Comparison of ENCODE assay signal across 23 mouse cellular contexts in genomic region chr1:105974023-105974422, GRCm38 (mm10). TPM values are rescaled to one million over a fixed set of nuclear protein-coding genes. Genes with fewer than 3 reads are reported as not detected.
DNase-seq lines count a peak whose midpoint lies in the region; ATAC-seq and TF ChIP-seq lines count a peak whose summit lies in the region.
"Had no signal": no experiment of that assay in that cellular context is flagged by ENCODE, and none has a peak within 500 bp of the region (broad histone marks: within the 10 kb centered on the region; RNA-seq: fewer than 3 reads in every experiment).

No protein-coding gene starts in this region.

- H3K79me2 ChIP-seq in CH12.LX (replicated peaks; ENCODE audit: control insufficient read depth, extremely low read depth, insufficient read depth, poor library complexity, severe bottlenecking) = no peaks in the 10 kb centered on the region

- no peak for TF ChIP-seq POLR2A in CH12.LX (IDR thresholded peaks at IDR 0.05; ENCODE audit: low read depth, low read length)

- no peaks in the 10 kb centered on the region for H3K27me3 ChIP-seq in heart, embryonic 13.5 days (replicated peaks)
- H3K27me3 ChIP-seq in liver, embryonic 11.5 days (replicated peaks; ENCODE audit: control insufficient read depth, insufficient read depth, low read length) = no peaks in the 10 kb centered on the region
- H3K27me3 ChIP-seq in liver, postnatal 0 days (ENCODE audit: insufficient read depth, low read length) = no peaks in the 10 kb centered on the region
- no peaks in the 10 kb centered on the region for H3K27me3 ChIP-seq in CH12.LX (replicated peaks)
- no peaks in the 10 kb centered on the region for H3K27me3 ChIP-seq in liver, embryonic 15.5 days
- H3K27me3 ChIP-seq: embryonic facial prominence, embryonic 13.5 days; hindbrain, embryonic 12.5 days had no signal

- H3K4me2 ChIP-seq in heart, embryonic 13.5 days = peak overlapping the region; percentile 31
- H3K4me2 ChIP-seq in liver, embryonic 11.5 days = no peak overlapping the region
- H3K4me2 ChIP-seq in liver, postnatal 0 days (ENCODE audit: low read depth, low read length) = no peak overlapping the region
- H3K4me2 ChIP-seq in CH12.LX (ENCODE audit: insufficient read depth, low read depth, poor library complexity, severe bottlenecking) = 0 out of 2 replicates have a peak overlapping the region, but pooled peaks have one; percentile 10
- no peak overlapping the region for H3K4me2 ChIP-seq in liver, embryonic 15.5 days
- H3K4me2 ChIP-seq: embryonic facial prominence, embryonic 13.5 days; hindbrain, embryonic 12.5 days had no signal

- DNase-seq in heart, adult 11 months = no peak
- DNase-seq in liver, embryonic 11.5 days (ENCODE audit: low spot score) = no peak
- DNase-seq in liver, postnatal 0 days = no peak
- DNase-seq in CH12.LX (ENCODE audit: extremely low read depth) = peak; percentile 36
- no peak for DNase-seq in right cerebral cortex, postnatal 4 days
- DNase-seq: adrenal gland, postnatal 14 days; cerebellum, adult 11 months; cerebellum, postnatal 10 days; gastrocnemius, postnatal 36 days; kidney, adult 8-10 months; lung, adult 18-20 months; lung, postnatal 14 days; thymus, postnatal 25 days had no signal

- peaks cover 3% of the 10 kb centered on the region; the same call in 1 of the 2 replicates for H3K9me3 ChIP-seq in heart, embryonic 13.5 days
- no peaks in the 10 kb centered on the region for H3K9me3 ChIP-seq in liver, embryonic 11.5 days (ENCODE audit: control insufficient read depth, low read length)
- H3K9me3 ChIP-seq in liver, postnatal 0 days (ENCODE audit: low read length) = no peaks in the 10 kb centered on the region
- H3K9me3 ChIP-seq in CH12.LX (replicated peaks; ENCODE audit: low read length) = no peaks in the 10 kb centered on the region
- no peaks in the 10 kb centered on the region for H3K9me3 ChIP-seq in liver, embryonic 15.5 days (replicated peaks)
- H3K9me3 ChIP-seq: G1E; hindbrain, embryonic 12.5 days; limb, embryonic 10.5 days; midbrain, embryonic 10.5 days had no signal

- peak overlapping the region; percentile 70 for H3K27ac ChIP-seq in heart, embryonic 13.5 days (replicated peaks)
- 0 out of 2 replicates have a peak overlapping the region, but pooled peaks have one; percentile 2 for H3K27ac ChIP-seq in liver, embryonic 11.5 days (ENCODE audit: low read depth, low read length)
- no peak overlapping the region; the same call in 1 of the 2 replicates for H3K27ac ChIP-seq in liver, postnatal 0 days (ENCODE audit: low read depth)
- no peak overlapping the region for H3K27ac ChIP-seq in CH12.LX (ENCODE audit: insufficient read depth, low read depth)
- 0 out of 2 replicates have a peak overlapping the region, but pooled peaks have one; percentile 33 for H3K27ac ChIP-seq in liver, embryonic 15.5 days (replicated peaks)
- H3K27ac ChIP-seq: embryonic facial prominence, embryonic 13.5 days; hindbrain, embryonic 12.5 days; limb, embryonic 10.5 days; midbrain, embryonic 10.5 days had no signal

- H3K9ac ChIP-seq in heart, embryonic 13.5 days = no peak overlapping the region
- H3K9ac ChIP-seq in liver, embryonic 11.5 days (ENCODE audit: low read depth, low read length) = no peak overlapping the region
- no peak overlapping the region for H3K9ac ChIP-seq in liver, postnatal 0 days (replicated peaks)
- H3K9ac ChIP-seq in CH12.LX (ENCODE audit: insufficient read depth, low read depth) = no peak overlapping the region
- no peak overlapping the region for H3K9ac ChIP-seq in liver, embryonic 15.5 days
- H3K9ac ChIP-seq: embryonic facial prominence, embryonic 13.5 days; hindbrain, embryonic 12.5 days had no signal

- peaks cover 36% of the 10 kb centered on the region for H3K4me1 ChIP-seq in heart, embryonic 13.5 days
- H3K4me1 ChIP-seq in liver, embryonic 11.5 days (replicated peaks; ENCODE audit: control insufficient read depth, insufficient read depth, low read length) = no peaks in the 10 kb centered on the region
- H3K4me1 ChIP-seq in liver, postnatal 0 days (ENCODE audit: insufficient read depth) = peaks cover 27% of the 10 kb centered on the region
- H3K4me1 ChIP-seq in CH12.LX (ENCODE audit: control insufficient read depth in 1 of 2, insufficient read depth in 2 of 2) = peaks cover 3 to 28% of the 10 kb centered on the region in 2 experiments; a peak in 2 of 4 replicates
- H3K4me1 ChIP-seq in liver, embryonic 15.5 days (replicated peaks) = peaks cover 12% of the 10 kb centered on the region; the same call in 1 of the 2 replicates
- H3K4me1 ChIP-seq: embryonic facial prominence, embryonic 13.5 days; hindbrain, embryonic 12.5 days; limb, embryonic 10.5 days; midbrain, embryonic 10.5 days had no signal

- no peak for TF ChIP-seq CTCF in liver, postnatal 0 days (IDR thresholded peaks at IDR 0.05; ENCODE audit: low read depth)
- no peak for TF ChIP-seq CTCF in CH12.LX (conservative IDR thresholded peaks at IDR 0.05 in 1 of 2, IDR thresholded peaks at IDR 0.05 in 1 of 2; ENCODE audit: low read depth in 2 of 2, low read length in 2 of 2)

- H3K4me3 ChIP-seq in heart, embryonic 13.5 days = no peak overlapping the region
- no peak overlapping the region for H3K4me3 ChIP-seq in liver, embryonic 11.5 days (ENCODE audit: low read depth, low read length)
- H3K4me3 ChIP-seq in liver, postnatal 0 days (ENCODE audit: low read depth, low read length) = no peak overlapping the region
- no peak overlapping the region for H3K4me3 ChIP-seq in CH12.LX (replicated peaks in 1 of 3; ENCODE audit: low read depth in 2 of 3, low read length in 2 of 3, poor library complexity in 1 of 3)
- no peak overlapping the region for H3K4me3 ChIP-seq in liver, embryonic 15.5 days (replicated peaks)
- H3K4me3 ChIP-seq: embryonic facial prominence, embryonic 13.5 days; hindbrain, embryonic 12.5 days; limb, embryonic 10.5 days; midbrain, embryonic 10.5 days had no signal

- peak; percentile 52; the same call in 1 of the 2 replicates for ATAC-seq in heart, embryonic 13.5 days (ENCODE audit: extremely low read depth, insufficient number of reproducible peaks, low FRiP score, low TSS enrichment)
- ATAC-seq in liver, embryonic 11.5 days (replicated peaks; ENCODE audit: low FRiP score) = peak; percentile 74
- no peak for ATAC-seq in liver, postnatal 0 days
- peak; percentile 51; the same call in 1 of the 2 replicates for ATAC-seq in liver, embryonic 15.5 days (ENCODE audit: insufficient read depth)
- no peak for ATAC-seq in megakaryocyte progenitor cell, adult 5-6 weeks (replicated peaks; ENCODE audit: poor library complexity)
- ATAC-seq: forebrain, embryonic 14.5 days; inflammation-experienced regulatory T-cells, adult 6 months had no signal

- no peak for TF ChIP-seq RAD21 in CH12.LX (IDR thresholded peaks at IDR 0.05; ENCODE audit: low read depth, low read length)

- WGBS in heart, embryonic 13.5 days = 20% methylated on average over 2 of the region's 2 CpGs
- WGBS in liver, embryonic 11.5 days = 49% methylated on average over 2 of the region's 2 CpGs
- 35% methylated on average over 2 of the region's 2 CpGs for WGBS in liver, postnatal 0 days (ENCODE audit: insufficient replicate concordance)
- 49% methylated on average over 2 of the region's 2 CpGs for WGBS in liver, embryonic 15.5 days (ENCODE audit: insufficient replicate concordance)

- TF ChIP-seq EP300 in liver, postnatal 0 days (IDR thresholded peaks at IDR 0.05; ENCODE audit: low read depth) = no peak
- no peak for TF ChIP-seq EP300 in CH12.LX (IDR thresholded peaks at IDR 0.05; ENCODE audit: low read length)

- peaks cover 3% of the 10 kb centered on the region for H3K36me3 ChIP-seq in heart, embryonic 13.5 days
- H3K36me3 ChIP-seq in liver, embryonic 11.5 days (ENCODE audit: control insufficient read depth, insufficient read depth, low read length) = no peaks in the 10 kb centered on the region
- H3K36me3 ChIP-seq in liver, postnatal 0 days (replicated peaks; ENCODE audit: insufficient read depth, low read length) = no peaks in the 10 kb centered on the region
- no peaks in the 10 kb centered on the region for H3K36me3 ChIP-seq in CH12.LX (replicated peaks in 1 of 2; ENCODE audit: control insufficient read depth in 1 of 2, insufficient read depth in 1 of 2, low read length in 1 of 2)
- no peaks in the 10 kb centered on the region for H3K36me3 ChIP-seq in liver, embryonic 15.5 days (replicated peaks)
- H3K36me3 ChIP-seq: embryonic facial prominence, embryonic 13.5 days; G1E; hindbrain, embryonic 12.5 days; limb, embryonic 10.5 days; midbrain, embryonic 10.5 days had no signal

- dilution Hi-C loops in CH12.LX (cut with MboI; ENCODE audit: extremely low pct_ligation_motif_present, extremely low pct_unique_long_range_greater_than_20kb, low sequenced_read_pairs) = no loop called here

- in situ Hi-C loops in CH12.LX (cut with MboI; ENCODE audit: low pct_ligation_motif_present, low pct_unique_long_range_greater_than_20kb, low sequenced_read_pairs) = no loop called here

TF ChIP-seq in CH12.LX, 34 proteins besides CTCF, POLR2A, EP300 and RAD21 (continues in another document):
- no peak for TF ChIP-seq MAZ (IDR thresholded peaks at IDR 0.05; ENCODE audit: low read depth, low read length)
- TF ChIP-seq CHD1 (IDR thresholded peaks at IDR 0.05; ENCODE audit: low read depth, low read length) = no peak
- TF ChIP-seq MXI1 (IDR thresholded peaks at IDR 0.05; ENCODE audit: low read depth, low read length) = no peak
- no peak for TF ChIP-seq MAX (IDR thresholded peaks at IDR 0.05; ENCODE audit: low read length)
- TF ChIP-seq KAT2A (IDR thresholded peaks at IDR 0.05; ENCODE audit: insufficient replicate concordance, low read length) = no peak
- TF ChIP-seq E2F4 (IDR thresholded peaks at IDR 0.05; ENCODE audit: insufficient replicate concordance, low read depth, low read length) = no peak
- no peak for TF ChIP-seq ETS1 (conservative IDR thresholded peaks at IDR 0.05; ENCODE audit: low read depth, low read length)
- TF ChIP-seq ZC3H11A (IDR thresholded peaks at IDR 0.05; ENCODE audit: low read depth, low read length) = no peak
- TF ChIP-seq GABPA (IDR thresholded peaks at IDR 0.05; ENCODE audit: insufficient replicate concordance, low read depth, low read length) = no peak
- TF ChIP-seq JUN (IDR thresholded peaks at IDR 0.05; ENCODE audit: insufficient read depth, low read depth, low read length) = no peak
- no peak for TF ChIP-seq SMC3 (IDR thresholded peaks at IDR 0.05; ENCODE audit: low read depth, low read length)
- TF ChIP-seq ZNF384 (IDR thresholded peaks at IDR 0.05; ENCODE audit: low read depth, low read length) = no peak

RNA-seq across cellular contexts. Expression of gene Zcchc2, which starts 16.2 kb away (rescaled TPM):
- 1.3 and 1.5 TPM in 2 replicates for polyA plus RNA-seq in heart, embryonic 13.5 days (2015; fragmentation: Nextera tagmentation; extraction: Ambion mirVana)
- polyA plus RNA-seq in liver, embryonic 11.5 days (2014; fragmentation: Nextera tagmentation; extraction: Ambion mirVana) = 3.4 and 3.9 TPM in 2 replicates
- 1.4 and 1.6 TPM in 2 replicates for polyA plus RNA-seq in liver, postnatal 0 days (2015; fragmentation: Nextera tagmentation; extraction: Ambion mirVana)
- total RNA-seq in CH12.LX (2012; rRNA removed) (7.8 TPM in 2 replicates), CH12.LX (2014; rRNA removed) (6.7 and 6.8 TPM in 2 replicates)
- polyA plus RNA-seq in CH12.LX (2012; ENCODE audit: insufficient read length, low read depth) = 10.5 and 12.6 TPM in 2 replicates
- polyA plus RNA-seq in liver, embryonic 15.5 days (2015; fragmentation: Nextera tagmentation; extraction: Ambion mirVana) = 1.0 and 1.2 TPM in 2 replicates
- total RNA-seq in megakaryocyte progenitor cell, adult 5-6 weeks (2015) = 22.2 and 25.0 TPM in 2 replicates
- 15.1 and 16.7 TPM in 2 replicates for total RNA-seq in megakaryocyte progenitor cell, adult 5-6 weeks (2017)

Comparison
In these comparisons a context has a peak if more than half of its experiments do, and no peak if none do; other contexts are left out.
1. ATAC-seq: peak in heart, embryonic 13.5 days (single experiment), liver, embryonic 11.5 days (single experiment) and liver, embryonic 15.5 days (single experiment); none in liver, postnatal 0 days (single experiment) and megakaryocyte progenitor cell, adult 5-6 weeks (single experiment).
2. H3K27ac ChIP-seq: peak in heart, embryonic 13.5 days (single experiment), liver, embryonic 11.5 days (single experiment) and liver, embryonic 15.5 days (single experiment); none in liver, postnatal 0 days (single experiment) and CH12.LX (single experiment).
3. H3K4me2 ChIP-seq: peak in heart, embryonic 13.5 days (single experiment) and CH12.LX (single experiment); none in liver, embryonic 11.5 days (single experiment), liver, postnatal 0 days (single experiment) and liver, embryonic 15.5 days (single experiment).